Mouse (Mus musculus): ENCODE results near the gene Ugcg. TPM values are rescaled to one million over a fixed set of nuclear protein-coding genes. Genes with fewer than 3 reads are reported as not detected.

Gene Ugcg
- polyA plus RNA-seq, 1 experiment = 57.9 TPM

DNA sequence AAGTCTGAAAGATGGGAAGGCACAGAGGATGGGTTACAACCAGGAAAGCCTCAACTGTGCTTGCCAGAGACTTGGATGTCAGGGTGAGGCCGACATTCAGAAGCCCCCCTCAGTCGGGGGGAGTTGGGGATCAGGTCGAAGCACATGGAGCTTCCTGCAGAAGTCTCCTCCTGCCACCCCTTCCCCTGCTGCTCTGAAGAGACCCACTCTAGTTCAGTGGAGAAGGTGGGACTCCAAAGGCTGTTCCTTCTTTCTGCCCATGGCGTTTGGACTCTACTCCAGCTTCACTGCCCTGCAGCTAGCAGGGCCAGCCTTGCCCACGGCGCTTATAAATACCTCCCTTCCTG is 8.0 kb downstream of the Ugcg start:
- no peak overlapping the region for H3K4me3 ChIP-seq (ENCODE audit: extremely low read depth, insufficient read depth, insufficient read length)
- TF ChIP-seq CTCF (IDR thresholded peaks at IDR 0.05; ENCODE audit: extremely low read depth, insufficient read depth, insufficient read length, insufficient replicate concordance) (no peak), POLR2A (IDR thresholded peaks at IDR 0.05; ENCODE audit: low read depth, low read length) (no peak)

GRCm38 (mm10) chr4:59197462-59197861 is 8.4 kb downstream of the Ugcg start:
- TF ChIP-seq POLR2A (IDR thresholded peaks at IDR 0.05; ENCODE audit: low read depth, low read length) = no peak
- no peak for TF ChIP-seq CTCF (IDR thresholded peaks at IDR 0.05; ENCODE audit: extremely low read depth, insufficient read depth, insufficient read length, insufficient replicate concordance)
- no peak for DNase-seq (ENCODE audit: low read depth in 1 of 2, low spot score in 2 of 2)
- Histone ChIP-seq H3K36me3 (ENCODE audit: control insufficient read depth, insufficient read depth, low read length) (no peaks in the 10 kb centered on the region), H3K27ac (ENCODE audit: insufficient read depth, low read length) (0 out of 2 replicates have a peak overlapping the region, but pooled peaks have one; percentile 38), H3K27me3 (ENCODE audit: control insufficient read depth, insufficient read depth, low read length) (no peaks in the 10 kb centered on the region), H3K4me1 (ENCODE audit: control insufficient read depth, insufficient read depth, insufficient read length) (peaks cover 46% of the 10 kb centered on the region), H3K4me3 (ENCODE audit: extremely low read depth, insufficient read depth, insufficient read length) (no peak overlapping the region)
- 82% methylated on average over 3 of the region's 3 CpGs for WGBS

More for the DNA sequence above, 8.0 kb downstream of the Ugcg start:
- Histone ChIP-seq H3K27me3 (ENCODE audit: control insufficient read depth, insufficient read depth, low read length) (no peaks in the 10 kb centered on the region), H3K4me1 (ENCODE audit: control insufficient read depth, insufficient read depth, insufficient read length) (peaks cover 47% of the 10 kb centered on the region), H3K36me3 (ENCODE audit: control insufficient read depth, insufficient read depth, low read length) (no peaks in the 10 kb centered on the region), H3K27ac (ENCODE audit: insufficient read depth, low read length) (peak overlapping the region; percentile 38; the same call in 1 of the 2 replicates)
- DNase-seq (ENCODE audit: low read depth in 1 of 2, low spot score in 2 of 2) = no peak
- WGBS = 64% methylated on average over 6 of the region's 6 CpGs

GRCm38 (mm10) chr4:59199341-59199740 is 10.3 kb downstream of the Ugcg start:
- 16% methylated on average over 8 of the region's 8 CpGs for WGBS
- H3K4me1 ChIP-seq (ENCODE audit: control insufficient read depth, insufficient read depth, insufficient read length) = peaks cover 46% of the 10 kb centered on the region
- H3K36me3 ChIP-seq (ENCODE audit: control insufficient read depth, insufficient read depth, low read length) = no peaks in the 10 kb centered on the region
- TF ChIP-seq CTCF (IDR thresholded peaks at IDR 0.05; ENCODE audit: extremely low read depth, insufficient read depth, insufficient read length, insufficient replicate concordance) (no peak), POLR2A (IDR thresholded peaks at IDR 0.05; ENCODE audit: low read depth, low read length) (no peak)
- DNase-seq (ENCODE audit: low read depth in 1 of 2, low spot score in 2 of 2) = peak; percentile 59 to 66
- H3K27me3 ChIP-seq (ENCODE audit: control insufficient read depth, insufficient read depth, low read length) = no peaks in the 10 kb centered on the region
- peak overlapping the region; percentile 35 for H3K27ac ChIP-seq (ENCODE audit: insufficient read depth, low read length)
- no peak overlapping the region for H3K4me3 ChIP-seq (ENCODE audit: extremely low read depth, insufficient read depth, insufficient read length)

GRCm38 (mm10) chr4:59199805-59200204 is 10.7 kb downstream of the Ugcg start:
- no peak overlapping the region for H3K4me3 ChIP-seq (ENCODE audit: extremely low read depth, insufficient read depth, insufficient read length)
- peaks cover 46% of the 10 kb centered on the region for H3K4me1 ChIP-seq (ENCODE audit: control insufficient read depth, insufficient read depth, insufficient read length)
- DNase-seq (ENCODE audit: low read depth in 1 of 2, low spot score in 2 of 2) = no peak
- TF ChIP-seq CTCF (IDR thresholded peaks at IDR 0.05; ENCODE audit: extremely low read depth, insufficient read depth, insufficient read length, insufficient replicate concordance) = no peak
- no peak for TF ChIP-seq POLR2A (IDR thresholded peaks at IDR 0.05; ENCODE audit: low read depth, low read length)
- 74% methylated on average over 8 of the region's 8 CpGs for WGBS
- H3K36me3 ChIP-seq (ENCODE audit: control insufficient read depth, insufficient read depth, low read length) = no peaks in the 10 kb centered on the region
- H3K27ac ChIP-seq (ENCODE audit: insufficient read depth, low read length) = peak overlapping the region; percentile 35
- H3K27me3 ChIP-seq (ENCODE audit: control insufficient read depth, insufficient read depth, low read length) = no peaks in the 10 kb centered on the region

DNA sequence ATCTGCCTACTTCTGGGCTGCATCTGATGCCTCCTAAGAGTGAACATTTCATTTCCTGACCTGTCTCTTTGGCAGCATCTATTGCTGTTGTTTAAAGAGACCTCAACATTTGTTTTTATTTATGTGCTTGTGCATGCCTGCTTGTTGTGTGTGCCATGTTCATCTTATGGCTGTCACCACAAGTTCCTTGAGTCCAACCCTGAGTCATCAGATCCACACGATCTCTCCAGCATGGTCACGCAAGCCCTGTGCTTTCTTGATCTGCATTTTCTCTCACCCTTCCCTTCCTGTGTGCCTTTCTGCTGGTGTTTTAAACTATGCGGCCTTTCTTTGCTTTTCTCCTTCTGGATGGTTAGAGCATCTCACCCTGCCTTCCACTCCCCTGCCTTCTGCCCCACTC is 11.6 kb downstream of the Ugcg start:
- Histone ChIP-seq H3K4me3 (ENCODE audit: extremely low read depth, insufficient read depth, insufficient read length) (no peak overlapping the region), H3K4me1 (ENCODE audit: control insufficient read depth, insufficient read depth, insufficient read length) (peaks cover 46% of the 10 kb centered on the region), H3K27me3 (ENCODE audit: control insufficient read depth, insufficient read depth, low read length) (no peaks in the 10 kb centered on the region), H3K36me3 (ENCODE audit: control insufficient read depth, insufficient read depth, low read length) (no peaks in the 10 kb centered on the region), H3K27ac (ENCODE audit: insufficient read depth, low read length) (no peak overlapping the region; the same call in 1 of the 2 replicates)
- DNase-seq (ENCODE audit: low read depth in 1 of 2, low spot score in 2 of 2) = no peak
- TF ChIP-seq CTCF (IDR thresholded peaks at IDR 0.05; ENCODE audit: extremely low read depth, insufficient read depth, insufficient read length, insufficient replicate concordance) = no peak
- 67% methylated on average over 3 of the region's 3 CpGs for WGBS

DNA sequence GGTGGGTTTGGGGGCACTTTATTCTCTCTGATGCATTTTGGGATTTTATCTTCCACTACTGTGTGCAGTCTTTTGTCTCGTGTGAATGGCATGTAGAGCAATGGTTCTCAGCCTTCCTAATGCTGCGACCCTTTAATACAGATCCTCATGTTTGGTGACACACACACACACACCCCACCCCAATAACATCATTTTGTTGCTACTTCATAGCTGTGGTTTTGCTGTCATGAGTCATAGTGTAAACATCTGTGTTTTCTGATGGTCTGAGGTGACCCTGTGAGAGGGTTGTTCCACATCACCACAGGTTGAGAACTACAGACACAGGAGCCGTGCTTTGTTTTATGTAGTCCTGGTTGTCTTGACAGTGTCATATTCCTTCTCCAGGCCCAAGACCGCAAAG is 15.6 kb downstream of the Ugcg start:
- no peaks in the 10 kb centered on the region for H3K27me3 ChIP-seq (ENCODE audit: control insufficient read depth, insufficient read depth, low read length)
- TF ChIP-seq POLR2A (IDR thresholded peaks at IDR 0.05; ENCODE audit: low read depth, low read length) = no peak
- no peak for TF ChIP-seq CTCF (IDR thresholded peaks at IDR 0.05; ENCODE audit: extremely low read depth, insufficient read depth, insufficient read length, insufficient replicate concordance)
- H3K27ac ChIP-seq (ENCODE audit: insufficient read depth, low read length) = no peak overlapping the region
- H3K36me3 ChIP-seq (ENCODE audit: control insufficient read depth, insufficient read depth, low read length) = peaks cover 11% of the 10 kb centered on the region
- WGBS = 68% methylated on average over 4 of the region's 4 CpGs
- no peak for DNase-seq (ENCODE audit: low read depth in 1 of 2, low spot score in 2 of 2)
- H3K4me1 ChIP-seq (ENCODE audit: control insufficient read depth, insufficient read depth, insufficient read length) = peaks cover 29% of the 10 kb centered on the region
- H3K4me3 ChIP-seq (ENCODE audit: extremely low read depth, insufficient read depth, insufficient read length) = no peak overlapping the region

DNA sequence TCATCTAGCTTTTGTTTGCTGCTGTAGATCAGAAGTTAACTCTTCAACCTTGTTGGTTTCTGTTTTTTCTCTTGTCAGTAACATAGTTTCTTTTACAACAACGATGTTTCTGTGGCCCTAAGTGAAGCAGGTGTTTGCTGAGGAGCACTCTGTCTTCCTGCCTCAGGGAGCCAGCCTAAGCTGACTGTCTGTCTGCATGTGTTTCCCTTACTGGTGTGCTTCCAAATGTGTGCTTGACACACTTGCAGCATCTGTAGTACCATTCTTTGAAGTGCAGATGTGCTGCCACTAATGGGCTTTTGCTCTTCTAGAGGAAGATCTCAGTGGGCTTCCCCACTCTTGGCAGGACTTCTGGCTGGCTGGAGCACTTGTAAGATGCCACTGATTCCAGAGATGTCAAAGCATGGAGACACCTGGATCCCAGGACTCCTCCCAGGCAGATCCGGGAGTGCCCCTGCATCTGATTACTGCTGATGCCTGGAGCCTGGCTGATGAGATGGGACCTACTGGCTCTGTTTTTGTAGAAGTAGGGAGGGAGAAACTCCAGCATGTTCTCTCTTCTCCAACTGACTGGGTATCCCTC is 16.8 kb downstream of the Ugcg start:
- DNase-seq (ENCODE audit: low read depth in 1 of 2, low spot score in 2 of 2) = no peak
- Histone ChIP-seq H3K27ac (ENCODE audit: insufficient read depth, low read length) (peak overlapping the region; percentile 33; the same call in 1 of the 2 replicates), H3K4me1 (ENCODE audit: control insufficient read depth, insufficient read depth, insufficient read length) (peaks cover 19% of the 10 kb centered on the region), H3K4me3 (ENCODE audit: extremely low read depth, insufficient read depth, insufficient read length) (no peak overlapping the region), H3K27me3 (ENCODE audit: control insufficient read depth, insufficient read depth, low read length) (no peaks in the 10 kb centered on the region), H3K36me3 (ENCODE audit: control insufficient read depth, insufficient read depth, low read length) (peaks cover 17% of the 10 kb centered on the region)
- 42% methylated on average over 2 of the region's 2 CpGs for WGBS
- TF ChIP-seq POLR2A (IDR thresholded peaks at IDR 0.05; ENCODE audit: low read depth, low read length) (no peak), CTCF (IDR thresholded peaks at IDR 0.05; ENCODE audit: extremely low read depth, insufficient read depth, insufficient read length, insufficient replicate concordance) (no peak)
